In the genomic region with DNA sequence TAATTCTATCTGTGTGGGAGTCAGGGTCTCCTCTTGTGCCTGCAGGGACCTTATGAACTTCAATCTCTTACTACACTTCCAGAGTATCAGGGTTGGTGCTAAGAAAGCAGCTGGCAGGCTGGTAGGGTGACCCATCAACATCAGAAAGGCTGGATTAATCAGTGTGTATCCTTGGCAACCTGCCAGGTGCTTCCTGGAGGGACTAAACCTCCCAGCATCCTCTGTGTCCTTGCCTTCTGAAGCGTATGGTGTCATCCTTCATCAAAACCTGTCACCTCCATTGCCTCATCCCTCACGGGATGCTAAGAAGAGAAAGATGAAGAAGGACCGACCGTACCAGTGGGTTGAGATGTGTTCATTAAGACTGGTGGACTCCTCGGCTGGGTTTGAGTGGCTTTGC, we compare ENCODE assay signal across 10 mouse cellular contexts. TPM values are rescaled to one million over a fixed set of nuclear protein-coding genes. Genes with fewer than 3 reads are reported as not detected.
DNase-seq lines count a peak whose midpoint lies in the region; ATAC-seq and TF ChIP-seq lines count a peak whose summit lies in the region.
"Had no signal": no experiment of that assay in that cellular context is flagged by ENCODE, and none has a peak within 500 bp of the region (broad histone marks: within the 10 kb centered on the region; RNA-seq: fewer than 3 reads in every experiment).

No protein-coding gene starts in this region.

- no peak for ATAC-seq in frontal cortex, adult (ENCODE audit: low TSS enrichment)

- no peak for TF ChIP-seq CTCF in kidney, adult 2 months (conservative IDR thresholded peaks at IDR 0.05; ENCODE audit: insufficient read depth, insufficient read length, low read depth, low read length)
- no peak for TF ChIP-seq CTCF in left cerebral cortex, adult 2 months (IDR thresholded peaks at IDR 0.05)

- intact Hi-C loops in left cerebral cortex, postnatal 4 days (cut with DNase I) = no loop called here
- intact Hi-C loops in left cerebral cortex, adult 2 months (cut with DNase I) = no loop called here

- 46% methylated on average over 5 of the region's 5 CpGs for WGBS in kidney, adult 2 months

- H3K4me3 ChIP-seq in kidney, adult 2 months (ENCODE audit: insufficient read depth, low read depth, low read length) = no peak overlapping the region
- no peak overlapping the region for H3K4me3 ChIP-seq in left cerebral cortex, adult 2 months

- DNase-seq in left cerebral cortex, postnatal 4 days = peak; percentile 88
- DNase-seq in left cerebral cortex, adult 8-10 months (ENCODE audit: low spot score in 2 of 2) = no peak
- DNase-seq in cerebellum, adult 9-11 months = peak; percentile 63
- DNase-seq in kidney, adult 2 months = peak; percentile 31
- DNase-seq in retina, adult 2 months (ENCODE audit: low read depth, low spot score) = peak; percentile 11
- DNase-seq in frontal cortex, adult 2 months (ENCODE audit: extremely low spot score in 1 of 2, low spot score in 1 of 2) = no peak
- no peak for DNase-seq in left cerebral cortex, adult 2 months (ENCODE audit: extremely low spot score in 1 of 2, low spot score in 2 of 2)

- no peaks in the 10 kb centered on the region for H3K36me3 ChIP-seq in kidney, adult 2 months (ENCODE audit: control insufficient read depth, insufficient read depth, low read length)

- H3K27me3 ChIP-seq in kidney, adult 2 months (replicated peaks; ENCODE audit: control insufficient read depth, insufficient read depth, low read length) = no peaks in the 10 kb centered on the region

- no peak overlapping the region for H3K27ac ChIP-seq in kidney, adult 2 months (ENCODE audit: insufficient read depth, low read depth, low read length)
- H3K27ac ChIP-seq in left cerebral cortex, adult 2 months = no peak overlapping the region
- H3K27ac ChIP-seq: macrophage had no signal

- no peak for TF ChIP-seq POLR2A in kidney, adult 2 months (IDR thresholded peaks at IDR 0.05; ENCODE audit: low read depth, low read length)

- H3K4me1 ChIP-seq in kidney, adult 2 months (ENCODE audit: control insufficient read depth, insufficient read depth, low read length) = no peaks in the 10 kb centered on the region

RNA-seq across cellular contexts. Expression of a gene that starts 8.0 kb away (rescaled TPM):
- 100 to 1,000 TPM; 116 to 135 TPM for total RNA-seq in left cerebral cortex, postnatal 4 days (2021)
- total RNA-seq in left cerebral cortex, adult 8-10 months (2022) = 10 to 100 TPM; 23.9 to 26.1 (median 25.0) TPM
- 4.5 and 5.1 TPM in 2 replicates for polyA plus RNA-seq in kidney, adult 2 months (2012; rRNA removed)
- 16.6 and 19.6 TPM in 2 replicates for polyA plus RNA-seq in frontal cortex, adult 2 months (2012; rRNA removed)
- 10 to 100 TPM; 27.3 to 31.1 TPM for total RNA-seq in left cerebral cortex, adult 2 months (2021)
- total RNA-seq: MEL had no signal

RNA-seq across cellular contexts. Expression of a gene that starts 23.4 kb away (rescaled TPM):
- total RNA-seq in left cerebral cortex, postnatal 4 days (2021) = not detected
- total RNA-seq in left cerebral cortex, adult 8-10 months (2022) = not detected
- polyA plus RNA-seq in kidney, adult 2 months (2012; rRNA removed) = not detected in 2 replicates
- polyA plus RNA-seq in frontal cortex, adult 2 months (2012; rRNA removed) = not detected in 2 replicates
- not detected for total RNA-seq in left cerebral cortex, adult 2 months (2021)
- total RNA-seq: MEL had no signal
- polyA plus RNA-seq: macrophage had no signal

Comparison
In these comparisons a context has a peak if more than half of its experiments do, and no peak if none do; other contexts are left out.
1. DNase-seq: peak in left cerebral cortex, postnatal 4 days (single experiment), cerebellum, adult 9-11 months (single experiment), kidney, adult 2 months (single experiment) and retina, adult 2 months (single experiment); none in left cerebral cortex, adult 8-10 months (0 of 2), frontal cortex, adult 2 months (0 of 2) and left cerebral cortex, adult 2 months (0 of 2).